Mouse (Mus musculus) kidney, postnatal 25 days (tissue): ENCODE data around the gene Slc25a13.

Experiments used
- DNase-seq, 2 experiments: peaks; one replicate each; pipeline ENCODE4 v3.0.0; 2021; ENCODE audit warnings: mixed read lengths in 2 of 2

Slc25a13 gene

GRCm38 (mm10) chr6:6023976-6024375 is 193.0 kb downstream of the Slc25a13 start:
- no peak for DNase-seq

GRCm38 (mm10) chr6:6016931-6017330 is 200.0 kb downstream of the Slc25a13 start:
- no peak for DNase-seq

- no peak for DNase-seq
These were observed 201.4 kb downstream of the Slc25a13 start for GRCm38 (mm10) chr6:6015616-6016015.

- no peak for DNase-seq
These were observed 205.6 kb downstream of the Slc25a13 start for GRCm38 (mm10) chr6:6011364-6011763.

GRCm38 (mm10) chr6:6005762-6006431 is 211.1 kb downstream of the Slc25a13 start:
- peak; percentile 73 to 74 for DNase-seq

GRCm38 (mm10) chr6:6004756-6005485 is 212.1 kb downstream of the Slc25a13 start:
- no peak for DNase-seq

- DNase-seq: no peak
These were observed 214.9 kb downstream of the Slc25a13 start for GRCm38 (mm10) chr6:6002061-6002460.

- DNase-seq: no peak
These were observed 219.4 kb downstream of the Slc25a13 start for GRCm38 (mm10) chr6:5997535-5997934.

- DNase-seq: no peak
These were observed 223.9 kb downstream of the Slc25a13 start for GRCm38 (mm10) chr6:5993056-5993455.

GRCm38 (mm10) chr6:5991817-5992755 is 224.9 kb downstream of the Slc25a13 start:
- peak; percentile 88 to 92 for DNase-seq

- DNase-seq: no peak
These were observed 225.7 kb downstream of the Slc25a13 start for GRCm38 (mm10) chr6:5991243-5991642.
